Mouse (Mus musculus) left cerebral cortex, postnatal 4 days (tissue): Measurements from ENCODE around the gene 2410131K14Rik. TPM values are rescaled to one million over a fixed set of nuclear protein-coding genes. Genes with fewer than 3 reads are reported as not detected.

Experiments used
- DNase-seq: peaks from one replicate; pipeline ENCODE4 v3.0.0-alpha.2; 2022
- intact Hi-C: fragments of 180-260 bp; cut with DNase I; formaldehyde crosslinking; loops from one replicate; pipeline ENCODE4 v1.15.1; 2025
- total RNA-seq, 2 experiments: library from RNA; stranded (reverse); gene quantifications; 2 replicates each; pipeline ENCODE4 v1.2.3; 2021

The 2410131K14Rik gene
- total RNA-seq, 2 experiments from 2014 or later: 22.8 to 23.8 TPM

GRCm38 (mm10) chr5:118302466-118303155 lies 57.6 kb downstream of the 2410131K14Rik start:
- intact Hi-C loops: no loop called here
- DNase-seq: no peak

- intact Hi-C loops: no loop called here
- DNase-seq: no peak
These were observed 60.1 kb downstream of the 2410131K14Rik start for GRCm38 (mm10) chr5:118304970-118305618.

GRCm38 (mm10) chr5:118310389-118310788 lies 65.4 kb downstream of the 2410131K14Rik start:
- intact Hi-C loops: no loop called here
- no peak for DNase-seq

- no peak for DNase-seq
- intact Hi-C loops: no loop called here
These were observed 66.2 kb downstream of the 2410131K14Rik start for GRCm38 (mm10) chr5:118311251-118311650.

GRCm38 (mm10) chr5:118313766-118314165 lies 68.7 kb downstream of the 2410131K14Rik start:
- no peak for DNase-seq
- intact Hi-C loops: no loop called here

Other genes starting within 250 kb of the 2410131K14Rik start
- 1 to 10 TPM; 3.7 to 5.4 TPM for gene Tesc, start 217.5 kb upstream of the 2410131K14Rik start, total RNA-seq
- gene Fbxw8, start 89.8 kb upstream of the 2410131K14Rik start, total RNA-seq: 10 to 100 TPM; 45.6 to 45.8 TPM
- 10 to 100 TPM; 15.8 to 20.7 TPM for gene Hrk, start 80.6 kb upstream of the 2410131K14Rik start, total RNA-seq
- 10 to 100 TPM; 77.0 to 91.2 TPM for gene Rnft2, start 111 bp upstream of the 2410131K14Rik start, total RNA-seq